Mouse (Mus musculus) intestine, postnatal 0 days (tissue): ENCODE data around the gene Ffar4. TPM values are rescaled to one million over a fixed set of nuclear protein-coding genes. Genes with fewer than 3 reads are reported as not detected.

Source experiments
- ATAC-seq: fragments of 200-750 bp; cut with Nextera tagmentation; 2 replicates; pipeline ENCODE4 v1.8.0; 2017; ENCODE audit warnings: mild to moderate bottlenecking, moderate TSS enrichment, moderate library complexity
- H3K27ac ChIP-seq: fragments of 300-500 bp; sonication (generic); 2 replicates; pipeline ENCODE4 v1.5.1; 2014; ENCODE audit warnings: mild to moderate bottlenecking, low read depth, low read length, moderate library complexity
- H3K27me3 ChIP-seq: fragments of 300-500 bp; sonication (generic); replicated peaks from 2 replicates; pipeline ENCODE4 v1.6.1; 2014; ENCODE audit warnings: low read length, mixed read lengths; ENCODE audit not compliant: control insufficient read depth, insufficient read depth
- H3K36me3 ChIP-seq: fragments of 300-500 bp; sonication (generic); 2 replicates; pipeline ENCODE4 v1.6.1; 2014; ENCODE audit warnings: mild to moderate bottlenecking, moderate library complexity; ENCODE audit not compliant: control insufficient read depth, insufficient read depth
- H3K4me1 ChIP-seq: fragments of 300-500 bp; sonication (generic); replicated peaks from 2 replicates; pipeline ENCODE4 v1.6.1; 2014; ENCODE audit warnings: antibody characterized with exemption, low read length, mixed read lengths; ENCODE audit not compliant: control insufficient read depth, insufficient read depth
- H3K4me2 ChIP-seq: fragments of 300-500 bp; sonication (generic); replicated peaks from 2 replicates; pipeline ENCODE4 v1.6.1; 2014; ENCODE audit warnings: low read depth, mild to moderate bottlenecking, moderate library complexity
- H3K4me3 ChIP-seq: fragments of 300-500 bp; sonication (generic); 2 replicates; pipeline ENCODE4 v1.5.1; 2014; ENCODE audit warnings: low read depth, low read length
- H3K9ac ChIP-seq: fragments of 300-500 bp; sonication (generic); 2 replicates; pipeline ENCODE4 v1.6.1; 2014; ENCODE audit warnings: mild to moderate bottlenecking, low read depth, low read length
- H3K9me3 ChIP-seq: fragments of 300-500 bp; sonication (generic); 2 replicates; pipeline ENCODE4 v1.6.1; 2016; ENCODE audit warnings: mixed run types; ENCODE audit not compliant: control insufficient read depth
- CTCF ChIP-seq: sonication (generic); IDR thresholded peaks from 2 replicates; pipeline ENCODE4 v1.5.1; 2016; ENCODE audit warnings: low read depth, mild to moderate bottlenecking, control low read depth, antibody characterized with exemption, moderate library complexity
- WGBS: fragments of 180-500 bp; shearing (Covaris S2); extraction: QIAGEN DNeasy Blood & Tissue Kit; methylation state at CpG from one replicate; pipeline ENCODE4 v1.1.7; 2014; 5-methylcytosine and 5-hydroxymethylcytosine counted together
- polyA plus RNA-seq: library from polyadenylated mRNA; unstranded; fragments of >200 nt; fragmentation: Nextera tagmentation; extraction: Ambion mirVana; gene quantifications from 2 replicates; pipeline ENCODE4 v1.2.1, GENCODE M21; 2015

Ffar4 gene
- polyA plus RNA-seq, 1 experiment from 2014 or later, result 5.3 TPM

- Histone ChIP-seq H3K27ac (no peak overlapping the region), H3K4me3 (no peak overlapping the region), H3K36me3 (no peaks in the 10 kb centered on the region), H3K4me2 (no peak overlapping the region), H3K4me1 (no peaks in the 10 kb centered on the region), H3K27me3 (no peaks in the 10 kb centered on the region), H3K9ac (no peak overlapping the region), H3K9me3 (no peaks in the 10 kb centered on the region)
- ATAC-seq, result no peak
- 32% methylated on average over 4 of the region's 4 CpGs for WGBS
- no peak for TF ChIP-seq CTCF
Observed at GRCm38 (mm10) chr19:38112575-38112974, 15.7 kb downstream of the Ffar4 start.

GRCm38 (mm10) chr19:38114834-38115491 lies 18.1 kb downstream of the Ffar4 start:
- ATAC-seq, result no peak
- WGBS, result 82% methylated on average over 7 of the region's 7 CpGs
- Histone ChIP-seq H3K36me3 (no peaks in the 10 kb centered on the region), H3K9ac (no peak overlapping the region), H3K4me1 (no peaks in the 10 kb centered on the region), H3K27ac (no peak overlapping the region), H3K9me3 (no peaks in the 10 kb centered on the region), H3K27me3 (no peaks in the 10 kb centered on the region), H3K4me2 (no peak overlapping the region), H3K4me3 (no peak overlapping the region)
- no peak for TF ChIP-seq CTCF

GRCm38 (mm10) chr19:38120123-38120760 lies 23.4 kb downstream of the Ffar4 start:
- Histone ChIP-seq H3K27ac (no peak overlapping the region), H3K9ac (no peak overlapping the region), H3K9me3 (no peaks in the 10 kb centered on the region), H3K27me3 (peaks cover 18% of the 10 kb centered on the region; the same call in 1 of the 2 replicates), H3K4me1 (no peaks in the 10 kb centered on the region), H3K4me2 (no peak overlapping the region), H3K4me3 (no peak overlapping the region), H3K36me3 (no peaks in the 10 kb centered on the region)
- no peak for ATAC-seq
- no peak for TF ChIP-seq CTCF
- WGBS, result 82% methylated on average over 5 of the region's 5 CpGs

- H3K4me3 ChIP-seq, result peak overlapping the region; percentile 48
- peak overlapping the region; percentile 95 for H3K4me2 ChIP-seq
- H3K27ac ChIP-seq, result no peak overlapping the region
- peaks cover 21% of the 10 kb centered on the region; the same call in 1 of the 2 replicates for H3K27me3 ChIP-seq
- no peak for TF ChIP-seq CTCF
- no peaks in the 10 kb centered on the region for H3K4me1 ChIP-seq
- H3K36me3 ChIP-seq, result no peaks in the 10 kb centered on the region
- no peaks in the 10 kb centered on the region for H3K9me3 ChIP-seq
- no peak overlapping the region for H3K9ac ChIP-seq
- 33% methylated on average over 9 of the region's 9 CpGs for WGBS
- ATAC-seq, result no peak
Observed at GRCm38 (mm10) chr19:38123921-38124320, 27.1 kb downstream of the Ffar4 start.

GRCm38 (mm10) chr19:38124401-38125218 lies 27.7 kb downstream of the Ffar4 start:
- ATAC-seq, result peak; percentile 66
- peak overlapping the region; percentile 95 for H3K4me2 ChIP-seq
- no peaks in the 10 kb centered on the region for H3K36me3 ChIP-seq
- 1% methylated on average over 73 of the region's 77 CpGs for WGBS
- no peaks in the 10 kb centered on the region for H3K4me1 ChIP-seq
- 0 out of 2 replicates have a peak overlapping the region, but pooled peaks have one; percentile 31 for H3K9ac ChIP-seq
- H3K27me3 ChIP-seq, result peaks cover 21% of the 10 kb centered on the region; the same call in 1 of the 2 replicates
- no peaks in the 10 kb centered on the region for H3K9me3 ChIP-seq
- H3K27ac ChIP-seq, result no peak overlapping the region
- TF ChIP-seq CTCF, result no peak
- peak overlapping the region; percentile 48 for H3K4me3 ChIP-seq

GRCm38 (mm10) chr19:38125219-38125610 lies 28.3 kb downstream of the Ffar4 start, which contains the start of gene Rbp4:
TSS of gene Rbp4 (minus strand) at chr19:38125281.
- no peak for TF ChIP-seq CTCF
- H3K27me3 ChIP-seq, result peaks cover 21% of the 10 kb centered on the region; the same call in 1 of the 2 replicates
- H3K36me3 ChIP-seq, result no peaks in the 10 kb centered on the region
- no peak for ATAC-seq
- H3K4me3 ChIP-seq, result peak within 1 kb of the TSS; percentile 48
- 44% methylated on average over 6 of the region's 6 CpGs for WGBS
- H3K27ac ChIP-seq, result no peak within 1 kb of the TSS
- H3K9ac ChIP-seq, result 0 out of 2 replicates have a peak within 1 kb of the TSS, but pooled peaks have one; percentile 31
- peak within 1 kb of the TSS; percentile 95 for H3K4me2 ChIP-seq
- no peaks in the 10 kb centered on the region for H3K9me3 ChIP-seq
- H3K4me1 ChIP-seq, result no peaks in the 10 kb centered on the region
